Mouse (Mus musculus) mouse trophoblast stem cell (cell line): ENCODE data around the gene Pcsk7.

ENCODE experiments used
- in situ Hi-C, 2 experiments: fragments of 300-500 bp; cut with MseI, MboI; formaldehyde crosslinking; loops; 2 replicates in 1 of 2; 3 replicates in 1 of 2; pipeline ENCODE4 v1.15.1; 2025

Gene Pcsk7

DNA sequence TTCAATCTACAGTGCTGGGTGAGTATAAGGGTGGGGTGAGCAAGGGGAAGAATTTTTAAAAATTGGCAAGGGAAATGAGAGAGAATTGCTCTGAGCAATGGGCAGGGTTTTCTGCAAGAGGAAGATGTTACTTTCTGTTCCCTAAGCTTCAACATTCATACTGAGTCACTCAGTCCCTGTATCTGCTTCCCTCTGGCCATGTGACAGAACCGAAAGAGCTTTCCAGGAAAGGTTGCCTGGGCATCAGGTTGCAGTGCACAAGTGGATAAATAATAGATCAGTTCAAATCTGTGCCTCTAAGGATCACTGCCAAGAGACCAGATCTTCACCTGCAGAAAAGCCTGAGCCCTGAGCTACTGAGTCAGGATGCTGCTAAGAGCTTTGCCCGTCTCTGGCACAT is 55.6 kb downstream of the Pcsk7 start:
- in situ Hi-C loops = no loop called here

- in situ Hi-C loops = no loop called here
Observed at GRCm38 (mm10) chr9:45963577-45963976, 57.3 kb downstream of the Pcsk7 start.

- in situ Hi-C loops = no loop called here
Observed at GRCm38 (mm10) chr9:45976884-45977283, 70.6 kb downstream of the Pcsk7 start.
